Mouse (Mus musculus) limb, embryonic 14.5 days (tissue): ENCODE data around the gene Trdmt1. TPM values are rescaled to one million over a fixed set of nuclear protein-coding genes. Genes with fewer than 3 reads are reported as not detected.

Experiments
- ATAC-seq: fragments of 200-750 bp; cut with Nextera tagmentation; 2 replicates; pipeline ENCODE4 v1.8.0; 2017; ENCODE audit warnings: low read depth, moderate number of reproducible peaks, moderate TSS enrichment; ENCODE audit not compliant: low FRiP score
- DNase-seq: peaks from one replicate; pipeline ENCODE4 v3.0.0-alpha.2; 2015; ENCODE audit warnings: low spot score
- H3K27ac ChIP-seq: fragments of 300-500 bp; sonication (generic); replicated peaks from 2 replicates; pipeline ENCODE4 v1.5.1; 2014; ENCODE audit warnings: low read depth, mild to moderate bottlenecking, low read length, moderate library complexity, mixed read lengths
- H3K27me3 ChIP-seq: fragments of 300-500 bp; sonication (generic); 2 replicates; pipeline ENCODE4 v1.6.1; 2014; ENCODE audit warnings: low read length, mixed read lengths; ENCODE audit not compliant: control insufficient read depth, insufficient read depth
- H3K36me3 ChIP-seq: fragments of 300-500 bp; sonication (generic); 2 replicates; pipeline ENCODE4 v1.6.1; 2014; ENCODE audit warnings: mild to moderate bottlenecking, low read length, moderate library complexity, mixed read lengths; ENCODE audit not compliant: control insufficient read depth, insufficient read depth
- H3K4me1 ChIP-seq: fragments of 300-500 bp; sonication (generic); 2 replicates; pipeline ENCODE4 v1.6.1; 2014; ENCODE audit warnings: antibody characterized with exemption, low read length, mixed read lengths; ENCODE audit not compliant: control insufficient read depth, insufficient read depth
- H3K4me2 ChIP-seq: fragments of 300-500 bp; sonication (generic); replicated peaks from 2 replicates; pipeline ENCODE4 v1.6.1; 2014; ENCODE audit warnings: low read depth, mild to moderate bottlenecking, low read length, moderate library complexity; ENCODE audit not compliant: severe bottlenecking
- H3K4me3 ChIP-seq: fragments of 300-500 bp; sonication (generic); replicated peaks from 2 replicates; pipeline ENCODE4 v1.5.1; 2014; ENCODE audit warnings: low read length
- H3K9ac ChIP-seq: fragments of 300-500 bp; sonication (generic); 2 replicates; pipeline ENCODE4 v1.6.1; 2014; ENCODE audit warnings: mild to moderate bottlenecking, low read depth, low read length, moderate library complexity; ENCODE audit not compliant: severe bottlenecking
- H3K9me3 ChIP-seq: fragments of 300-500 bp; sonication (generic); 2 replicates; pipeline ENCODE4 v1.6.1; 2016; ENCODE audit warnings: low read length; ENCODE audit not compliant: control insufficient read depth
- POLR2A ChIP-seq: fragments of 200-500 bp; IDR thresholded peaks from 2 replicates; pipeline ENCODE4 v1.8.0; 2012; ENCODE audit warnings: inconsistent platforms, mild to moderate bottlenecking, moderate library complexity, borderline replicate concordance; ENCODE audit not compliant: insufficient read depth, insufficient read length; ENCODE audit errors: extremely low read depth
- WGBS: fragments of 180-500 bp; shearing (Covaris S2); extraction: QIAGEN DNeasy Blood & Tissue Kit; methylation state at CpG from one replicate; pipeline ENCODE4 v1.1.7; 2014; 5-methylcytosine and 5-hydroxymethylcytosine counted together
- polyA plus RNA-seq, 2 experiments: library from polyadenylated mRNA; depleted of rRNA in 1 of 2; stranded (reverse) in 1 of 2; unstranded in 1 of 2; fragments of >200 nt; fragmentation: Nextera tagmentation in 1 of 2; extraction: Ambion mirVana in 1 of 2; gene quantifications; 2 replicates each; pipeline versions ENCODE4 v1.2.1 to v1.2.3; 2012 to 2014

Trdmt1 gene
- polyA plus RNA-seq, 2 experiments = 9.7 to 13.7 TPM

GRCm38 (mm10) chr2:13539860-13540259 is 4.6 kb downstream of the Trdmt1 start:
- no peak overlapping the region for H3K27ac ChIP-seq
- H3K4me1 ChIP-seq = peaks cover 2% of the 10 kb centered on the region; the same call in 1 of the 2 replicates
- DNase-seq (no peak), ATAC-seq (no peak)
- no peaks in the 10 kb centered on the region for H3K9me3 ChIP-seq
- no peak overlapping the region for H3K4me2 ChIP-seq
- H3K27me3 ChIP-seq = no peaks in the 10 kb centered on the region
- H3K9ac ChIP-seq = no peak overlapping the region
- H3K4me3 ChIP-seq = no peak overlapping the region
- 85% methylated on average over 1 of the region's 1 CpGs for WGBS
- H3K36me3 ChIP-seq = no peaks in the 10 kb centered on the region
- no peak for TF ChIP-seq POLR2A

DNA sequence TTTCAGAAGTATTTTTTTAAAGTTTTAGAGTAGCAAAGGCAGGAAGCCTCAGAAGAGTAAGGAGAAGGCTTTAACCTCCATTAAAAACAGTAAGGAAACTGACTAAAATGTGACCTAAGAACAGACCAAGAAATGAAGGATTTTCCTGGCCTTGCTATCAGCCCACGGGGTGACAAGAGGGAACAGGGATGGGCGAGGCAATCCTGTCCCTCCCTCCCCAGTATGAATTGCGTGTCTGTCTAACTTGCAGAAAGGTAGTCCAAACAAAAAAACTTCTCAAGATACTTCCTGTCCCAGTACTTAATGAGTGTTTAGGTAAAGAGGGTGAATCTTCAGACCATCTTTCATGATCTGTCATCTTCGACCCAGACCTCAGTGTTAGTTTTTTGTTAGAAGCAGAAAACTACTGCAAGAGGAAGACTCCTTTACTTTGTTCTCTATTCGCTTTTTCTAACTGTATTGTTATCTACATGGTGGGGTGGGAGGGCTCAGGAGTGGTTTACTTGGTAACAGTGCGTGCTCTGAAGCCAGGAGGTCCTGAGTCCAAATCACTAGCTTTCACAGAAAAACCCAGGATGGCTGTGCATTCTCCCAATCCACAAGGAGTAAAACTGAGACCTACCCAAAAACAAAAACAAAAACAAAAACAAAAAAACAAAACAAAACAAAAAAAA is 5.6 kb downstream of the Trdmt1 start:
- ATAC-seq (no peak), DNase-seq (no peak)
- H3K27me3 ChIP-seq = no peaks in the 10 kb centered on the region
- H3K4me1 ChIP-seq = no peaks in the 10 kb centered on the region; the same call in 1 of the 2 replicates
- 79% methylated on average over 6 of the region's 6 CpGs for WGBS
- H3K9me3 ChIP-seq = no peaks in the 10 kb centered on the region
- no peak overlapping the region for H3K9ac ChIP-seq
- no peak overlapping the region for H3K4me3 ChIP-seq
- no peaks in the 10 kb centered on the region for H3K36me3 ChIP-seq
- H3K27ac ChIP-seq = no peak overlapping the region
- no peak for TF ChIP-seq POLR2A
- H3K4me2 ChIP-seq = no peak overlapping the region

DNA sequence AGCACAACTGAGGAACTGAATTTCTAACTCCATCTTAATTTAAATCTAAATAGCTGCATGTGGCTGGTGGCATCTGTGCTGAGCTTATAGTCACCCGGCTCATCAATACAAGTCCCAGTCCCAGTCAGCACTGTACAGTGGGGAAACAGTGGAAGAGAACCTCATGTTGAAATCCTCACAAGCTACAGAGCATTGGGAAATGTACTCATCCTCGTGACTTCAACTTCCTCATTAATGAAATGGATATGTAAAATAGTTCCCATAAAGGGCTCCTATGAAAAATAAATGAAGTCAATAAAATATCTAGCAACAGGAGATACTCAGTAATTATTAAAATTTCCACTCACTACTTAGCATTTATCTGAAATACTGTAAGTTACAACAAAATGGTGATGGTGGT is 6.2 kb downstream of the Trdmt1 start:
- Histone ChIP-seq H3K27ac (no peak overlapping the region), H3K27me3 (no peaks in the 10 kb centered on the region), H3K4me3 (no peak overlapping the region), H3K4me1 (no peaks in the 10 kb centered on the region; the same call in 1 of the 2 replicates), H3K9me3 (no peaks in the 10 kb centered on the region), H3K36me3 (no peaks in the 10 kb centered on the region), H3K9ac (no peak overlapping the region), H3K4me2 (no peak overlapping the region)
- WGBS = 77% methylated on average over 2 of the region's 2 CpGs
- DNase-seq = no peak
- ATAC-seq = no peak
- no peak for TF ChIP-seq POLR2A

GRCm38 (mm10) chr2:13537733-13538132 is 6.7 kb downstream of the Trdmt1 start:
- H3K27ac ChIP-seq = no peak overlapping the region
- ATAC-seq (no peak), DNase-seq (no peak)
- WGBS = 10% methylated on average over 2 of the region's 2 CpGs
- no peak for TF ChIP-seq POLR2A
- no peak overlapping the region for H3K4me3 ChIP-seq
- H3K36me3 ChIP-seq = no peaks in the 10 kb centered on the region
- no peaks in the 10 kb centered on the region for H3K27me3 ChIP-seq
- H3K9ac ChIP-seq = no peak overlapping the region
- H3K4me2 ChIP-seq = no peak overlapping the region
- no peaks in the 10 kb centered on the region; the same call in 1 of the 2 replicates for H3K4me1 ChIP-seq
- H3K9me3 ChIP-seq = no peaks in the 10 kb centered on the region

DNA sequence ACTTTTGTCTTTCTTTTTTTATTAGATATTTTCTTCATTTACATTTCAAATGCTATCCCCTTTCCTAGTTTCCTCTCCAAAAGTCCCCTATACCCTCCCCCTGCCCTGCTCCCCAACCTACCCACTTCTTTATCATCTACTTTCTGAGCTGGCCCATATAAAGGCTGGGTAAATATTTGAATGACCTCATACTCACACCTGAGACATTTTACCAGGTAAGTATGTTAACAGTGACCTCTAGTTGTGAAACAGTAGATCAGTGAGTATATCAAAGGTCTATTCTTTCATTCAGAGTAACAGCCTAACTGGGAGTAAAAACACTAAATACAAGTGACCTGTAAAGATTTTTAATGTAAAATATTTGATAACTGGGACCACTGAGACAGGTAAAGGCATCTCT is 7.7 kb downstream of the Trdmt1 start:
- Histone ChIP-seq H3K36me3 (no peaks in the 10 kb centered on the region), H3K4me2 (no peak overlapping the region), H3K27me3 (no peaks in the 10 kb centered on the region), H3K4me3 (no peak overlapping the region), H3K4me1 (no peaks in the 10 kb centered on the region; the same call in 1 of the 2 replicates), H3K27ac (no peak overlapping the region), H3K9me3 (no peaks in the 10 kb centered on the region), H3K9ac (no peak overlapping the region)
- no peak for TF ChIP-seq POLR2A
- DNase-seq = no peak
- no peak for ATAC-seq

- 83% methylated on average over 6 of the region's 6 CpGs for WGBS
- no peak for DNase-seq
- TF ChIP-seq POLR2A = no peak
Observed at GRCm38 (mm10) chr2:13530639-13531038, 13.8 kb downstream of the Trdmt1 start.

More at GRCm38 (mm10) chr2:13530639-13531038, 13.8 kb downstream of the Trdmt1 start:
- Histone ChIP-seq H3K4me1 (no peaks in the 10 kb centered on the region; the same call in 1 of the 2 replicates), H3K9me3 (no peaks in the 10 kb centered on the region), H3K27ac (no peak overlapping the region), H3K36me3 (no peaks in the 10 kb centered on the region), H3K27me3 (no peaks in the 10 kb centered on the region), H3K9ac (no peak overlapping the region), H3K4me3 (no peak overlapping the region), H3K4me2 (no peak overlapping the region)
- no peak for ATAC-seq
